Mouse (Mus musculus): ENCODE data around the gene Fndc3b.

DNA sequence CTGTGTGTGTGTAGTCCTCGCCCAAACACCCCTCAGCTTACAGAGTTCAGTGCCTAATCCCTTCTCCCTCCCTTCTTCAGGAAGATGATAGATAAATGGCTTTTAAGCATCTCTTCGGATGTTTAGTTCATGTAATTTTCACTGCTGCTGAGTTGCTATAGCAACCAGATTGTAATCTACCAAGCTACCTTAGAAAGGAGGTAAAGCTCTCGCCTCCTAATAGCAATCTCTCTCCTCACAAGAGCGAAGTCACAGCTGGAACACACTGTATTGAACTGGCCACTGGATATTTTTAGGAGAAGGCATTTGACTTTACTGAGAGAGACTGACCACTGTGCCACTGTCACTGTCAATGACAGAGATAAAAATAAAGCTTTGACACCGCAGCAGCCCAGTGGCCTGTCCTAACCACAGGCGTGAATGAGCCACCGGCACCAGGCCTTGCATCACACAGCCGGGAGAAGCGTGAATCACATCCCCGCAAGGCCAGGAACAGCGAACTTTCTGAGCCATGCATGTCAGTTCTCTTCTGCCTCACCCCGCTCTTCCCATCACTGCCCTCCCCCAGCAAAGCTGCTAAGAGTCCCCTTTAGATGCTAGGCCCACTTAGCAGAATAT, 86.0 kb downstream of the Fndc3b start:
- TF ChIP-seq MAX (IDR thresholded peaks at IDR 0.05; ENCODE audit: low read length) (no peak), NRF1 (IDR thresholded peaks at IDR 0.05; ENCODE audit: low read depth, low read length) (no peak), CTCF (conservative IDR thresholded peaks at IDR 0.05 in 1 of 2, IDR thresholded peaks at IDR 0.05 in 1 of 2; ENCODE audit: low read depth in 2 of 2, low read length in 2 of 2) (no peak), MAZ (IDR thresholded peaks at IDR 0.05; ENCODE audit: low read depth, low read length) (no peak), POLR2A (IDR thresholded peaks at IDR 0.05; ENCODE audit: low read depth, low read length) (no peak), CHD2 (IDR thresholded peaks at IDR 0.05; ENCODE audit: low read length) (no peak), JUND (conservative IDR thresholded peaks at IDR 0.05; ENCODE audit: low read depth, low read length) (no peak), EP300 (IDR thresholded peaks at IDR 0.05; ENCODE audit: low read length) (no peak), SMC3 (IDR thresholded peaks at IDR 0.05; ENCODE audit: low read depth, low read length) (no peak), NELFE (IDR thresholded peaks at IDR 0.05; ENCODE audit: low read depth, low read length) (no peak), PAX5 (IDR thresholded peaks at IDR 0.05; ENCODE audit: low read length) (no peak), USF1 (IDR thresholded peaks at IDR 0.05; ENCODE audit: low read depth, low read length) (no peak), MEF2A (IDR thresholded peaks at IDR 0.05; ENCODE audit: borderline replicate concordance, low read depth, low read length) (no peak), MYC (IDR thresholded peaks at IDR 0.05; ENCODE audit: low read depth, low read length) (no peak)
